Mouse (Mus musculus): ENCODE results near the gene Gid4.
"Not testable (repeated sequence)": the region's sequence is repeated elsewhere in the genome, so short reads cannot be mapped to it uniquely, and the experiment has no call there.

The Gid4 gene

GRCm38 (mm10) chr11:60427628-60428027, 10.7 kb downstream of the Gid4 start:
- CTCF ChIA-PET: interaction anchor here (0.6 kb wide), 1 partner anchor 515 kb away, joined by 3 read pairs; no protein-coding TSS in a partner anchor

- CTCF ChIA-PET: no interaction called here
Observed at GRCm38 (mm10) chr11:60433501-60433900, 16.6 kb downstream of the Gid4 start.

GRCm38 (mm10) chr11:60435133-60435532, 18.2 kb downstream of the Gid4 start:
- CTCF ChIA-PET: no interaction called here

- CTCF ChIA-PET: interaction anchor here (0.5 kb wide), 1 partner anchor 492 kb away, joined by 3 read pairs; no protein-coding TSS in a partner anchor
Observed at GRCm38 (mm10) chr11:60436618-60437017, 19.7 kb downstream of the Gid4 start.

- CTCF ChIA-PET: not testable (repeated sequence)
Observed at GRCm38 (mm10) chr11:60439621-60440020, 22.7 kb downstream of the Gid4 start.

- CTCF ChIA-PET: no interaction called here
Observed at GRCm38 (mm10) chr11:60440176-60440575, 23.2 kb downstream of the Gid4 start.

GRCm38 (mm10) chr11:60442896-60443295, 26.0 kb downstream of the Gid4 start:
- CTCF ChIA-PET: no interaction called here

GRCm38 (mm10) chr11:60444007-60444406, 27.1 kb downstream of the Gid4 start:
- CTCF ChIA-PET: interaction anchor here (0.6 kb wide), 1 partner anchor 358 kb away, joined by 7 read pairs; no protein-coding TSS in a partner anchor

GRCm38 (mm10) chr11:60454080-60454744, 37.3 kb downstream of the Gid4 start, which contains the start of gene Drg2:
TSS of gene Drg2 (plus strand) at chr11:60454591.
- CTCF ChIA-PET: no interaction called here

- CTCF ChIA-PET: no interaction called here
Observed at GRCm38 (mm10) chr11:60454745-60455087, 37.8 kb downstream of the Gid4 start.

- CTCF ChIA-PET: no interaction called here
Observed at GRCm38 (mm10) chr11:60457973-60458372, 41.0 kb downstream of the Gid4 start.

- CTCF ChIA-PET: no interaction called here
Observed at GRCm38 (mm10) chr11:60465943-60466380, 49.0 kb downstream of the Gid4 start.

- CTCF ChIA-PET: no interaction called here
Observed at GRCm38 (mm10) chr11:60469039-60469438, 52.1 kb downstream of the Gid4 start, which contains the start of gene Myo15. TSS of gene Myo15 (plus strand) at chr11:60469339.

- CTCF ChIA-PET: interaction anchor here (0.6 kb wide), 2 partner anchors 61 to 84 kb away, joined by 4 to 14 read pairs; no protein-coding TSS in a partner anchor
Observed at GRCm38 (mm10) chr11:60470743-60471142, 53.8 kb downstream of the Gid4 start.

GRCm38 (mm10) chr11:60474534-60474933, 57.6 kb downstream of the Gid4 start:
- CTCF ChIA-PET: no interaction called here

- CTCF ChIA-PET: no interaction called here
Observed at GRCm38 (mm10) chr11:60475668-60476362, 58.9 kb downstream of the Gid4 start.

GRCm38 (mm10) chr11:60478121-60478520, 61.2 kb downstream of the Gid4 start:
- CTCF ChIA-PET: no interaction called here

- CTCF ChIA-PET: no interaction called here
Observed at GRCm38 (mm10) chr11:60486267-60486666, 69.3 kb downstream of the Gid4 start.

- CTCF ChIA-PET: no interaction called here
Observed at GRCm38 (mm10) chr11:60492726-60493125, 75.8 kb downstream of the Gid4 start.

GRCm38 (mm10) chr11:60495692-60496091, 78.7 kb downstream of the Gid4 start:
- CTCF ChIA-PET: no interaction called here
